Mouse (Mus musculus) brain, embryonic 14.5 days (tissue): ENCODE results near the gene Onecut3. TPM values are rescaled to one million over a fixed set of nuclear protein-coding genes. Genes with fewer than 3 reads are reported as not detected.

Source experiments
- DNase-seq: peaks from one replicate; pipeline ENCODE4 v3.0.0-alpha.2; 2011; ENCODE audit warnings: low read depth
- CTCF ChIP-seq: fragments of 200-500 bp; IDR thresholded peaks from 2 replicates; pipeline ENCODE4 v1.5.1; 2012; ENCODE audit warnings: inconsistent platforms, mild to moderate bottlenecking, moderate library complexity, borderline replicate concordance; ENCODE audit not compliant: insufficient read depth, insufficient read length; ENCODE audit errors: extremely low read depth
- POLR2A ChIP-seq: fragments of 200-500 bp; IDR thresholded peaks from 2 replicates; pipeline ENCODE4 v1.6.1; 2012; ENCODE audit warnings: mild to moderate bottlenecking, inconsistent platforms, borderline replicate concordance; ENCODE audit not compliant: poor library complexity, insufficient read depth, insufficient read length, severe bottlenecking; ENCODE audit errors: extremely low read depth
- polyA plus RNA-seq: library from polyadenylated mRNA; depleted of rRNA; stranded (reverse); fragments of >200 nt; gene quantifications from 2 replicates; pipeline ENCODE4 v1.2.3, GENCODE M21; 2012; rRNA removed

The Onecut3 gene
- 5.0 and 10.9 TPM in 2 replicates for polyA plus RNA-seq

- peak; percentile 15; the same call in 1 of the 2 replicates for TF ChIP-seq CTCF
- no peak for TF ChIP-seq POLR2A
- peak; percentile 51 for DNase-seq
These were observed at the start of gene Onecut3 for GRCm38 (mm10) chr10:80494732-80495131. Onecut3 (plus strand) TSS chr10:80494835.

- no peak for TF ChIP-seq POLR2A
- no peak for TF ChIP-seq CTCF
- no peak for DNase-seq
These were observed 49.6 kb upstream of the Onecut3 start for GRCm38 (mm10) chr10:80445052-80445451.

GRCm38 (mm10) chr10:80445898-80446601, 48.6 kb upstream of the Onecut3 start:
- TF ChIP-seq POLR2A: no peak
- peak; percentile 99 for TF ChIP-seq CTCF
- peak; percentile 84 for DNase-seq

- TF ChIP-seq CTCF (no peak), POLR2A (no peak)
- DNase-seq: no peak
These were observed 44.0 kb upstream of the Onecut3 start for GRCm38 (mm10) chr10:80450599-80450998.

- TF ChIP-seq CTCF: no peak
- no peak for TF ChIP-seq POLR2A
- no peak for DNase-seq
These were observed 41.0 kb upstream of the Onecut3 start for GRCm38 (mm10) chr10:80453601-80454000.

- TF ChIP-seq CTCF (no peak), POLR2A (no peak)
- no peak for DNase-seq
These were observed 39.9 kb upstream of the Onecut3 start for GRCm38 (mm10) chr10:80454781-80455180.

- no peak for DNase-seq
- TF ChIP-seq POLR2A (no peak), CTCF (no peak)
These were observed 38.9 kb upstream of the Onecut3 start for GRCm38 (mm10) chr10:80455697-80456096.

- no peak for TF ChIP-seq CTCF
- TF ChIP-seq POLR2A: no peak
- no peak for DNase-seq
These were observed 35.4 kb upstream of the Onecut3 start for GRCm38 (mm10) chr10:80459236-80459635.

GRCm38 (mm10) chr10:80459671-80460070, 35.0 kb upstream of the Onecut3 start:
- no peak for DNase-seq
- TF ChIP-seq CTCF (no peak), POLR2A (no peak)

GRCm38 (mm10) chr10:80460324-80460723, 34.3 kb upstream of the Onecut3 start:
- DNase-seq: no peak
- TF ChIP-seq CTCF: no peak

- TF ChIP-seq CTCF: no peak
- no peak for TF ChIP-seq POLR2A
- no peak for DNase-seq
These were observed 33.3 kb upstream of the Onecut3 start for GRCm38 (mm10) chr10:80461346-80461745.

- TF ChIP-seq CTCF (no peak), POLR2A (no peak)
- peak; percentile 44 for DNase-seq
These were observed 30.1 kb upstream of the Onecut3 start for GRCm38 (mm10) chr10:80464381-80465035.
